Mouse (Mus musculus) heart, postnatal 4 days (tissue): ENCODE measurements around the gene Prickle4. TPM values are rescaled to one million over a fixed set of nuclear protein-coding genes. Genes with fewer than 3 reads are reported as not detected.

Experiments
- DNase-seq: peaks from one replicate; pipeline ENCODE4 v3.0.0; 2021
- total RNA-seq, 2 experiments: library from RNA; stranded (reverse); gene quantifications; 2 replicates each; pipeline ENCODE4 v1.2.3; 2021

Prickle4 gene
- 1 to 10 TPM; 1.8 to 2.1 TPM for total RNA-seq

DNA sequence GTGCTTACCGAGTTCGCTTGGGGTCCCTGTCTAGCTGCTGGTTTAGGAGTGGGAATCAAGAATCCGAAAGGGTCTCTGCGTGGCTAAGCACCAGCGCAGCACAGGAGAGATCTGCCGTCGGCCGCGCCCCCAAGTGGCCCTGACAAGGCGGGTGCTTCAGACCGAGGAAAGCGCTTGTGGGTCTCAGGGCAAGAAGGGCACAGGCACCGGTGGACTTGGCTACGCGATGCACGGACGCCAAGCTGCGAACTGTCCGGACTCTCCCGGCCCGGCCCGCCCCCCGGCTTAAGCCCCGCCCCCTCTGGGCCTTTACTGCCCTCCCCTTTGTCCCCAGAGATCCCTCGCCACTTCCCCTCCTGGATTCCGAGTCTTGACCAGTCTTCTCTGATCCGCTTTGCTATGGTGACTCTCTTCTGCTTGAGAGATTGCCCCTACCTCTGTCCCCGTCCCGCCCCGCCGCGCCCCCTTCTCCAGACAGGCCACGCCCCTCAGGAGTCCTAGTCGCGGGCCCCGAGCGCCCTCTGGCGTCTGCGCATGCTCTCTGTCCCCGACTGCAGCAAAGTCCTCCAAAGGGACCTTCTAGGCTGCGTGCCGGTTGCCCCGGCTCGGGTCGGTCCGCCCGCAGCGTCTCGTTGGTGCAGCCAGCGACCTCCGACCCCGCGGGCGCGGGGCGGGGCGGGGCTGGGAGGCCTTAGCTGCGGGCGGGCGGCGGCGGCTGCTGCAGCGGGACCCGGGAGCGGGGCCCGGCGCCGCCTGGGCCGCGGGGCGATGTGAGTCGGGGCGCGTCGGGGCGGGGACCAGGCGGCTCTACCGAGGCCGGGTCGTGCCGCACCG lies at the start of gene Prickle4:
TSS of gene Prickle4 (minus strand) at position 234 of the 834 bp plus-strand sequence.
- peak; percentile 99 for DNase-seq

- DNase-seq = no peak
These were observed 49.5 kb upstream of the Prickle4 start for GRCm38 (mm10) chr17:47744086-47744485.

DNA sequence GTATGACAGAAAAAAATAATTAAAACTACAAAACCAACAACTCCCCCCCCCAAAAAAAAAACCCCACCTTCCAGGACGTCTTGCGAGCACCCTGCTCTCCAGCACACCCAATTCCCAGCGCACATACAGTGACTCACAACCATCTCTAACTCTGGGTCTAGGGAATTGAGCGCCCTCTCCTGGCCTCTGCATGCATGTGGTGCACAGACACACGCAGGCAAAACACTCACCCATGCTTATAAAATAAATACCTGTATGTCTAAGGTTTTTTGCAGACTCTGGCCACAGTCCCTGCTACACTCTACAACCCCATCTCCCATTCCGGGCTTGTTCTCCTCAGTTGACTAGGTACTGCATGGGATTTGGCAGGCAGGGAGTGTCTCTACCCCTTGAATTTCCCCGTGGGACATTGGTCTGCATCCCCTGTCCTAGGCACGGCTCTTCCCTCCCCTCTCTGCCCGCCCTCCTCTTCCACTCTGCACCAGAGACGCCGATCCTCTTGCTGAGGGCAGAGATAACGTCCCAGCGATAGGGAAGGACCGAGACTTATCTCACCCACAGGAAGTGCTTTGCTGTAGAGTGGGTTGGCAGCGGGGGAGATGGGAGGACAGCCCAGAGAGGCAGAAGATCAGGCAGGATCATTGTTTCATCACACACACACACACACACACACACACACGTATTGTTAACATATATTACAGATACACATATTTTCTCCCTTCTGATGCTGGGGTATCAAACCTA lies 48.6 kb upstream of the Prickle4 start:
- peak; percentile 32 for DNase-seq

DNA sequence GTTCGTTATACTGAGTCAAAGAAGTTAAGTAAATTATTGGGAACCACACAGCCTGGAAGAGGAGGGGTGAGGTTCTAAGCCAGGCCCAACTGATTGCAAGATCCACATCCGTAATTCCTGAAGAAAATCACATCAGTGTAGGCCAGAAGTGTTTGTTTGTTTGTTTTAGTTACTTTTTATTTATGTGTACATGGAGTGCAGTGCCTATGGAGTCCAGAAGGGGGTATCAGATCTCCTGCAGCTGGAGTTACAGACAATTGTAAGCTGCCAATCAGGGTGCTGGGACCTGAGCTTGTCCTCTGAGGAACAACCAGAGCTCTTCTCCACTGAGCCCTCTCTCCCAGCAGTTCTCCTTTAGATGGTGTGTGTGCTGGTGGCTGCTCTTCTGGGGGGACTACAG lies 45.6 kb upstream of the Prickle4 start:
- no peak for DNase-seq

GRCm38 (mm10) chr17:47738879-47739798 lies 44.6 kb upstream of the Prickle4 start:
- peak; percentile 35 for DNase-seq

- DNase-seq = peak; percentile 57
These were observed 43.7 kb upstream of the Prickle4 start for GRCm38 (mm10) chr17:47738066-47738878.

DNA sequence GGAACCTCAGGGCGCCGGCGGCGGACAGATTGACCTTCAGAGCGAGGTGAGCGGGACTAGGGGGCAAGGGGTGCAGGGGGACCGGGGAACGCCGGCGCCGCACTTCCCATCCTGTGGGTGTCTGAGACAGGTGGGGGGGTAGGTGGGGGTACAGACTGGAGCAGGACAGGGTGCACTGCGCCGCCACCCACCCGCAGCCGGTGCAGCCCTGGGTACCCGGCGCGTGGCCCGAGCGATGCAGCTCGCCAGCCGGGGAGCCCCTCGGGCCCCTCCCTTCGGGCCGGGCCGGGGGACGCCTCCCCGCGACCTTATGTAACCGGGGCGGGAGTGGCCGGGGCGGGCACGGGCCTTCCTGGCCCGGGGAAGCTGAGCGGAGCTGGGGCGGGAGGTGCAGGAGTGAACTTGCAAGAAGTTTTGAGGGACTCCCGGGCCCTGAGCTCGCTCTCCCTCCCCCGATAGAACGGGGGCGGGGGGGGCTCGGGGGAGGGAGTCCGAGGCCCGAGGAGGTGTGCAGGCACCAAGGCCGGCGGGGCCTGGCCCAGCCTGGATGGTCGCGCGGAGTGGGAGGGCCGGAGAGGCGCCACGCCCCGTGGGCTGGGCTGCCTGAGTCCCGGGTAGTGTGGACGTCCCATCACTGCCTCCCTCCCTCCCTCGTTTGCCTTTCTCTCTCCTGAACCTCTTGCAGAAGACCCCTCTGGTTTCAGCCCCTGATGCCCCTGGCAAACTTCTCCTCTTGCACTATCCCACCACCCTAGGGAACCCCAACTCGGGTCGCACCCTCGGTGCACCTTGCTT lies 42.9 kb upstream of the Prickle4 start:
- peak; percentile 92 for DNase-seq

GRCm38 (mm10) chr17:47736856-47737255 lies 42.3 kb upstream of the Prickle4 start, which contains the start of gene Tfeb:
Gene Tfeb (plus strand): TSS chr17:47737030.
- DNase-seq = peak; percentile 99

DNA sequence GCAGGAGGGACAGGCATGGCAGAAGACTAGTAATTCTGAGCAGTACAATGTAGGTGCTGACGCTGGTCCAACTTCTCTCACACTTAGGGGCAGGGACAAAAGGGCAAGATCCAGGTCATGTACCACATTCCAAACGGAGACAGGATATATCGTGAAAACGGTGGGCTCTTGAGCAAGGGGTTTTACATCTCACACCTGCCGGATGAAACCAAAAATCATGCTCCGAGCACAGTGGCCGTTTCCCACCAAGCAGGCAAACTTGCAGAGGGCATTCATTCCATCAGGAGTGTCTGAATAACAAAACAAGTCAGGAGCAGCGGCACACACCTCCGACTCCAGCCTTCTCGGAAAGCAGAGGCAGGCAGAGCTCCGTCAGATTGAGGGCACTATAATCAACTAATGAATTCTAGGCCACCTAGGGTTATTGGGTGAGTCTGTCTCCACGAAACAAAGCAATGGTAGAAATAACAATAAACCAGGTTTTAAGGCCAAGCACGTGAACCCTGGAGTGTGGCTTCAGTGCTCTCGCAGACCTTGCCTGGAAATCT lies 41.1 kb upstream of the Prickle4 start:
- DNase-seq = no peak

DNA sequence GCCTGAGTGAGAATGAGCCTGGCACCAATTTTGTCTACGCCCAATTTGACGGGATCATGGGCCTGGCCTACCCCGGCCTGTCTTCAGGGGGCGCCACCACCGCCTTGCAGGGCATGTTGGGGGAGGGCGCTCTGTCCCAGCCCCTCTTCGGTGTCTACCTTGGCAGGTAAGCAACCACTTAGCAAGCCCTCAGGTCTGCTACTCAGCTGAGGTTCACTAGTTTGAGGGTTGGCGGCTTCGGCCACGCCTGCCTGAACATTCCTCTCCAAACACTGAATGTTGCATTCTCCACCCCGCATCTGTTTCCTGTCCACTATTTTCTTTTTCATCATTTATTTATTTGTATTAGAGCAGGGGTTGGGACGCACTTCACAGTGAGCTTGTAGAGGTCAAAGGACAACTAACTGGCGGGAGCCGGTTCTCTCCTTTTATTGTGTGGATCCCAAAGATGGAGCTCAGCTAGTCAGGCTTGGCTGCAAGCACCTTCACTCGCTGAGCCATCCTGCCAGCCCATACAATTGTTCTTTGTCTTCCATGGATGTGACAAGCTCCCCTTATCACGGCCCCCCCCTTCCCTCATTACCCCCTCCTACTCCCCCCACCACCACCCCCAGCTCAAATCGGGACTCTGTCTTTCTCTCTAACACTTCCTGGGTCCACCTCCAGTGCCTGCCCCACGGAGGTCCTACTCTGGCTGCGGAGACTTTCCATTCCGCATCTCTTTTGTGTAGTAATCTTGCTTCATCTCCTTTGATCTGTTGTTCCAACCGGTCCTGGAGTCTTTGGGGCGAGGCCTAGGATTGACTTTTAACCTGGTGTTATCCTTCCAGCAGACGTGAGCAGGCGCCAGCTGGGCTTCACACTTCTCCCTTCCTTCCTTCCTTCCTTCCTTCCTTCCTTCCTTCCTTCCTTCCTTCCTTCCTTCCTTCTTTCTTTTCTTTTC lies 36.4 kb upstream of the Prickle4 start:
- no peak for DNase-seq

DNA sequence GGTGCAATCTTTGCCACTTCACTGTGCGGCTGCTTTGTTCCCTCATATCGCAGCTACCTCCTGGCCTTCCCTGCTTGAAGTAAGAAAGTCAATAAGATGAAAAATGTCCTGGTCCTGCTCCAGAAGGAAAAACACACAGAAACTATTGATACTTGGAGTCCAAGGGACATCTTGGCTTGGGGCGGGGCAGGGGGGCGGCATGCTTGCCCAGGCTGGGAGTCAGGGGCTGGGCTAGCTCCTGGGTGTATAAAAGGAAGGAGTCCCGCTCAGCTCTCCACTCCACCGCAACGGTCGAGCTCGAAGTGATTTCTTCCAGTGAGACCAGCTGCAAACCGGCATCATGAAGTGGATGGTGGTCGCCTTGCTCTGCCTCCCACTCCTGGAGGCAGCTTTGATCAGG lies 32.0 kb upstream of the Prickle4 start, which contains the start of gene Pgc:
TSS of gene Pgc (plus strand) at position 277 of the 400 bp plus-strand sequence.
- no peak for DNase-seq

- DNase-seq = no peak
These were observed 26.6 kb upstream of the Prickle4 start for GRCm38 (mm10) chr17:47721183-47721582.

DNA sequence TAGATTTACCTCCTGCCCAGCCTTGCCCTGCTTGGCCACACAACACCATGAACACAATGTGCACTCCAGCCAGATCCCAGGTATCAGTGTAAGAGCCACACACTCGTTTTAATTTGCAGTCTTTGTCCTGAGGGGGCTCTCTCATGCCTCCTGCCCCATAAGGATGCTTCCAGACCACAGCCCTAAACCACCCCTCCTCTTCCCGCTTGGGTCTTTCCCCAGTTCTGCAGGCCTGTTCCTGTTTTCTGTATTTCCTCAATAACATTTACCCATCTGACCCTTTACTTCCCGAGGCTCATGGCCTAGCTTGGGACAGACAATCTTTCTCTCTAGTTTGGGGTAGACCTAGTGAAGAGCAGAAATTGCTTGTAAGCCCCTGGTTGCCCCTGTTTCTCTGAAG lies 20.5 kb upstream of the Prickle4 start:
- DNase-seq = no peak

DNA sequence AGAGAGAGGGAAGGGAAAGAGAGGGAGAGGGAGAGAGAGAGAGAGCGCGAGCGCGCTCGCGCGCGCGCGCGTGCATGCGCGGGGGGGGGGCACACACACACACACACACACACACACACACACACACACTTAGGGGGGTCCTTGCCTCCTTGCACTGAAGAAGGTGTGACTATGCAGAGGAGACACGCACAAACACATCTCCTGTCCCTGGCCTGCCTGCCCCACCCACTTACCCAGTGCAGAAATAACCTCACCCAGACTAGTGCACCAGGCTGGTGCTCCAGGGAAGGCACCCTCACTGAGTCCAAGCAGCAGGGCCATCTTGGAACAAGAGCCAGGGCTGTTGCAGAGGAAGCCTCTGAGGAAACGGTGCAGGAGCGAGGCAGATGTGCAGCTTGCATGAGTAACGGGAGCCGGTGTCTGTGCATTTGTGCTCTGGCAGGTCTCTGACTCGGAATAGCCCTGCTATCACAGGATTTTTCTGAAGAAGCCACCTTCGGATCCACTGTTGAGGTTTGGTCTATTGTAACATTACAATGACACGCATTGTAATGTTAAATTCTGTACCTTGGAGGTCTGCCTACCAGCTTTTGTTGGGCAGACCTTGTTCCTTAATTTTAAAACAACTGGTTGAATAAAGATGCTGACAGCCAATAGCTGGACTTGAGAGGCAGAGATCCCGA lies 18.5 kb upstream of the Prickle4 start:
- DNase-seq = no peak

GRCm38 (mm10) chr17:47711883-47712282 lies 17.3 kb upstream of the Prickle4 start:
- DNase-seq = no peak

GRCm38 (mm10) chr17:47710036-47710435 lies 15.5 kb upstream of the Prickle4 start:
- DNase-seq = no peak

DNA sequence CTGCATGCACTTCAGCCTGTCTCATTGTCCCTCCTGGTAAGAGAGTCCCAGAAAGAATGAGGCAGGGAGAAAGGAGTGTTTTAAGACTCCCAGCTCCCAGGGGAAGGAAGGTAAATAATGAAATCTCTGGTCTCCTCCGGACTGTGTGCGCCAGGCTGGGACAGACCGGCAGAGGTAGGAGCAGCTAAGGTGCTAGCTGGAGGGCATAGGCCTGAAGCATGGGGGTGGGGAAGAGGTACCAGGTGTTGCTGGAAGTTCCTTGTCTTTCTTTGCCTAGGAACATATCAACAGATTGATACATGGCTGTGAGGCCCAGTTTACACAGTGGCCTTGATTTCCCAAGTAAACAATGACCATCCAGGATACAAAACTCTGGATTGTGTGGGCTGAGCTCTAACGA lies 14.4 kb upstream of the Prickle4 start:
- DNase-seq = no peak

GRCm38 (mm10) chr17:47707961-47708360 lies 13.4 kb upstream of the Prickle4 start:
- DNase-seq = no peak

DNA sequence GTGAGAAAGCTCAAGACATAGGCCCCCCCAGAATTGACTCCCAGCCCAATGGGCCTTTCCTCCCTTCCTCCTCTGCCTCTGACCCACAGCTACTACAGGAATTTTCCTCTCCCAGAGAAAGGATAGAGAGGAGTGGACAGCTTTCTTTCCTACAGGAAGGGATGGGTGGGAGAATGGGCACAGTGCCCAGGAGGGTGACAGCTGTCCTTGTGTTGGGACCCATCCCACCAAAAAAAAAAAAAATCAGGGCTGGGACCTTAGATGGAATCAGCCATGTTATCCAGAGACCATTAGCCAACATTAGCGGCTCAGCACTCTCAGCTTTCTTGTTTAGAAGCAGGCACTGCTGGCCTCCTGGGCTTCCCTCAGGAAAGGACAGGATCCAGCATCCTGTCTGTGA lies 11.7 kb upstream of the Prickle4 start:
- peak; percentile 41 for DNase-seq
